Mouse (Mus musculus) erythroblast, embryonic 14.5 days (primary cell): Measurements from ENCODE around the gene Tecpr2.

ENCODE experiments used
- GATA1 ChIP-seq: IDR thresholded peaks from 2 replicates; pipeline ENCODE4 v1.6.1; 2012; ENCODE audit warnings: low read length, inconsistent platforms, mixed read lengths
- TAL1 ChIP-seq: IDR thresholded peaks from 3 replicates; pipeline ENCODE4 v1.6.1; 2012; ENCODE audit warnings: low read length, inconsistent platforms, mixed read lengths

DNA sequence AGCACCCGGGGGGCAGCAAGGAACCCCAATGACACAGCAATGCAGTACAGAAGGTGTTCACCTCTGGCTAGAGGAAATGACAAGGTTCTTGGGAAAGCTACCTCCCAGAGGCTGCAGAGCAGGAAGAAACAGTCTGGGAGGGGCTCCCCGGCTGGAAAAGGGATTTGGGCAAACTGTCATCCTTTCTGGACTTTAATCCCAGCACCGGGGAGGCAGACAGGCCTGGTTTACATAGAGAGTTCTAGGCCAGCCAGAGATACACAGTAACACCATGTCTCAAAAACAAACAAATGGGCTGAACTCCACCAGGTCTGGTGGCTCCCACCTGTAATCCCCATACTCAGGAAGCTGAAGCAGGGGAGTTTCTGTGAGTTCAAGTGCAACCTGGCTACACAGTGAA lies 104.2 kb downstream of the Tecpr2 start:
- no peak for TF ChIP-seq TAL1
- no peak for TF ChIP-seq GATA1
